Mouse (Mus musculus) MEL (cell line): ENCODE measurements at regions not wholly inside any gene's neighbourhood (a gene's known extent, or its start where the extent isn't known, plus 50 kb on each side); places are given as distances from the start of the nearest gene placed in this dataset.

Experiments used
- CTCF ChIP-seq, 3 experiments: IDR thresholded peaks in 2 of 3; conservative IDR thresholded peaks in 1 of 3; 2 replicates each; pipeline ENCODE4 v1.5.1; 2011 to 2012; ENCODE audit warnings: low read length in 3 of 3, low read depth in 2 of 3, mild to moderate bottlenecking in 2 of 3, improper control_type of control experiment in 1 of 3, inconsistent platforms in 1 of 3, mixed read lengths in 1 of 3, moderate library complexity in 1 of 3; ENCODE audit not compliant: control insufficient read depth in 1 of 3, insufficient read depth in 1 of 3, poor library complexity in 1 of 3, severe bottlenecking in 1 of 3
- HCFC1 ChIP-seq: IDR thresholded peaks from 2 replicates; pipeline ENCODE4 v1.6.1; 2012; ENCODE audit warnings: low read depth, mild to moderate bottlenecking, inconsistent platforms, low read length, improper control_type of control experiment, moderate library complexity
- JUND ChIP-seq: IDR thresholded peaks from 2 replicates; pipeline ENCODE4 v1.6.1; 2011; ENCODE audit warnings: low read depth, mild to moderate bottlenecking, improper control_type of control experiment, low read length
- KAT2A ChIP-seq: conservative IDR thresholded peaks from 2 replicates; pipeline ENCODE4 v1.6.1; 2012; ENCODE audit warnings: low read depth, low read length, improper control_type of control experiment, inconsistent platforms
- MAFK ChIP-seq: IDR thresholded peaks from 2 replicates; pipeline ENCODE4 v1.6.1; 2011; ENCODE audit warnings: low read depth, mild to moderate bottlenecking, low read length, improper control_type of control experiment, borderline replicate concordance
- MAX ChIP-seq: IDR thresholded peaks from 2 replicates; pipeline ENCODE4 v1.6.1; 2011; ENCODE audit warnings: low read length, improper control_type of control experiment
- MYB ChIP-seq: IDR thresholded peaks from 2 replicates; pipeline ENCODE4 v1.6.1; 2011; ENCODE audit warnings: mild to moderate bottlenecking, low read depth, low read length, improper control_type of control experiment
- POLR2A ChIP-seq, 2 experiments: IDR thresholded peaks; 2 replicates each; pipeline ENCODE4 v1.6.1; 2011 to 2012; ENCODE audit warnings: low read length in 2 of 2, mild to moderate bottlenecking in 2 of 2, control low read depth in 1 of 2, improper control_type of control experiment in 1 of 2, low read depth in 1 of 2, moderate library complexity in 1 of 2; ENCODE audit not compliant: control insufficient read depth in 1 of 2, insufficient read depth in 1 of 2, poor library complexity in 1 of 2
- POLR2AphosphoS2 ChIP-seq: IDR thresholded peaks from 2 replicates; pipeline ENCODE4 v1.6.1; 2011; ENCODE audit warnings: low read length, improper control_type of control experiment
- USF1 ChIP-seq: IDR thresholded peaks from 2 replicates; pipeline ENCODE4 v1.6.1; 2014; ENCODE audit warnings: low read depth, mild to moderate bottlenecking, inconsistent platforms, low read length, improper control_type of control experiment, moderate library complexity

DNA sequence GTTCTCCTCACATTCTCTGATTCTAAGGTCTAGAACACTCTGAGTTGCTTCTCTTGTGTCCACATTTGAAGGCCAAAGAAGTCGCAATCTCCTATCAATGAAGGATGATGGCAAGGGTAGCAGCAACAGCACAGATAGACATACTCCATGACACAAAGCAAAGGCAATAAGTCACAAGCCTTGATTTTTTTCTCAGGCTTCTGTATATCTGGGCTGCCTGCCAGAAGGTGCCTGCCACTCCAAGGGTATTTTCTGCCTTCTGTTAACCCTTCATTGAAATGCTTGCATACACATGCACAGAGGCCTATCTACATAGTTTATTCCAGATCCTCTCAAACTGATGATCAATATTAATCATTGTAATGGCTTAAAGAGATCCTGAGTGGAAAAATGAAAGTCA, 548.2 kb downstream of the Ndufa4 start:
- TF ChIP-seq POLR2A (IDR thresholded peaks at IDR 0.05; ENCODE audit: control insufficient read depth in 1 of 2, insufficient read depth in 1 of 2, low read depth in 1 of 2, low read length in 2 of 2, poor library complexity in 1 of 2) (no peak), JUND (no peak), CTCF (IDR thresholded peaks at IDR 0.05 in 2 of 3, conservative IDR thresholded peaks at IDR 0.05 in 1 of 3; ENCODE audit: control insufficient read depth in 1 of 3, insufficient read depth in 1 of 3, low read depth in 2 of 3, low read length in 3 of 3, poor library complexity in 1 of 3, severe bottlenecking in 1 of 3) (no peak), KAT2A (no peak), MAX (no peak), USF1 (no peak), MAFK (no peak), MYB (no peak), POLR2AphosphoS2 (no peak), HCFC1 (no peak)
